Mouse (Mus musculus): ENCODE data around the gene Nabp2. TPM values are rescaled to one million over a fixed set of nuclear protein-coding genes. Genes with fewer than 3 reads are reported as not detected.
A peak's percentile ranks its signal among the peaks of the same experiment; 100 is the strongest.

Nabp2 gene
- polyA plus RNA-seq, 1 experiment from 2014 or later: 150 TPM

- 86% methylated on average over 1 of the region's 1 CpGs for WGBS
- Histone ChIP-seq H3K27ac (ENCODE audit: low read length) (no peak overlapping the region), H3K4me2 (ENCODE audit: low read length) (peak overlapping the region; percentile 98), H3K36me3 (ENCODE audit: control insufficient read depth, insufficient read depth, low read length) (peaks cover 8% of the 10 kb centered on the region), H3K4me1 (ENCODE audit: control insufficient read depth, insufficient read depth, low read length) (peaks cover 36% of the 10 kb centered on the region), H3K27me3 (ENCODE audit: control insufficient read depth, insufficient read depth, low read depth, low read length) (no peaks in the 10 kb centered on the region), H3K4me3 (ENCODE audit: low read depth, low read length) (peak overlapping the region; percentile 71; the same call in 1 of the 2 replicates), H3K9ac (ENCODE audit: low read depth, low read length) (no peak overlapping the region; the same call in 1 of the 2 replicates), H3K9me3 (replicated peaks; ENCODE audit: control insufficient read depth, low read length, poor library complexity, severe bottlenecking) (no peaks in the 10 kb centered on the region)
- no peak for ATAC-seq
These were observed 1.8 kb upstream of the Nabp2 start for GRCm38 (mm10) chr10:128413076-128413475.

GRCm38 (mm10) chr10:128412558-128412957 lies 1.3 kb upstream of the Nabp2 start:
- peak overlapping the region; percentile 80 for H3K9ac ChIP-seq (ENCODE audit: low read depth, low read length)
- no peak for ATAC-seq
- H3K36me3 ChIP-seq (ENCODE audit: control insufficient read depth, insufficient read depth, low read length): peaks cover 6% of the 10 kb centered on the region
- H3K4me2 ChIP-seq (ENCODE audit: low read length): peak overlapping the region; percentile 98
- no peaks in the 10 kb centered on the region for H3K9me3 ChIP-seq (replicated peaks; ENCODE audit: control insufficient read depth, low read length, poor library complexity, severe bottlenecking)
- 48% methylated on average over 1 of the region's 1 CpGs for WGBS
- H3K4me3 ChIP-seq (ENCODE audit: low read depth, low read length): peak overlapping the region; percentile 71
- H3K4me1 ChIP-seq (ENCODE audit: control insufficient read depth, insufficient read depth, low read length): peaks cover 39% of the 10 kb centered on the region
- H3K27me3 ChIP-seq (ENCODE audit: control insufficient read depth, insufficient read depth, low read depth, low read length): no peaks in the 10 kb centered on the region
- H3K27ac ChIP-seq (ENCODE audit: low read length): peak overlapping the region; percentile 90; the same call in 1 of the 2 replicates

GRCm38 (mm10) chr10:128412055-128412381 lies 726 bp upstream of the Nabp2 start:
- H3K9ac ChIP-seq (ENCODE audit: low read depth, low read length): peak overlapping the region; percentile 80
- H3K9me3 ChIP-seq (replicated peaks; ENCODE audit: control insufficient read depth, low read length, poor library complexity, severe bottlenecking): no peaks in the 10 kb centered on the region
- 0% methylated on average over 14 of the region's 14 CpGs for WGBS
- peaks cover 39% of the 10 kb centered on the region for H3K4me1 ChIP-seq (ENCODE audit: control insufficient read depth, insufficient read depth, low read length)
- peak overlapping the region; percentile 90 for H3K27ac ChIP-seq (ENCODE audit: low read length)
- peak overlapping the region; percentile 71 for H3K4me3 ChIP-seq (ENCODE audit: low read depth, low read length)
- no peaks in the 10 kb centered on the region for H3K27me3 ChIP-seq (ENCODE audit: control insufficient read depth, insufficient read depth, low read depth, low read length)
- H3K36me3 ChIP-seq (ENCODE audit: control insufficient read depth, insufficient read depth, low read length): peaks cover 6% of the 10 kb centered on the region
- peak overlapping the region; percentile 98 for H3K4me2 ChIP-seq (ENCODE audit: low read length)
- ATAC-seq: no peak; the same call in 1 of the 2 replicates

GRCm38 (mm10) chr10:128410560-128410845 lies 789 bp downstream of the Nabp2 start:
- H3K9me3 ChIP-seq (replicated peaks; ENCODE audit: control insufficient read depth, low read length, poor library complexity, severe bottlenecking): no peaks in the 10 kb centered on the region

GRCm38 (mm10) chr10:128409692-128410559 lies 1.4 kb downstream of the Nabp2 start:
- ATAC-seq: peak; percentile 85
- H3K27me3 ChIP-seq (ENCODE audit: control insufficient read depth, insufficient read depth, low read depth, low read length): no peaks in the 10 kb centered on the region
- WGBS: 6% methylated on average over 36 of the region's 36 CpGs

More at GRCm38 (mm10) chr10:128410560-128410845, 789 bp downstream of the Nabp2 start:
- Histone ChIP-seq H3K9ac (ENCODE audit: low read depth, low read length) (peak overlapping the region; percentile 80; the same call in 1 of the 2 replicates), H3K27ac (ENCODE audit: low read length) (peak overlapping the region; percentile 35), H3K36me3 (ENCODE audit: control insufficient read depth, insufficient read depth, low read length) (peaks cover 5% of the 10 kb centered on the region; the same call in 1 of the 2 replicates), H3K4me3 (ENCODE audit: low read depth, low read length) (peak overlapping the region; percentile 71), H3K4me2 (ENCODE audit: low read length) (peak overlapping the region; percentile 98), H3K4me1 (ENCODE audit: control insufficient read depth, insufficient read depth, low read length) (peaks cover 39% of the 10 kb centered on the region), H3K27me3 (ENCODE audit: control insufficient read depth, insufficient read depth, low read depth, low read length) (no peaks in the 10 kb centered on the region)
- WGBS: 21% methylated on average over 4 of the region's 4 CpGs
- ATAC-seq: no peak

GRCm38 (mm10) chr10:128408591-128409535 lies 2.4 kb downstream of the Nabp2 start:
- 16% methylated on average over 35 of the region's 35 CpGs for WGBS
- peak overlapping the region; percentile 71 for H3K4me3 ChIP-seq (ENCODE audit: low read depth, low read length)
- H3K4me1 ChIP-seq (ENCODE audit: control insufficient read depth, insufficient read depth, low read length): peaks cover 38% of the 10 kb centered on the region
- H3K27ac ChIP-seq (ENCODE audit: low read length): peak overlapping the region; percentile 89
- H3K9ac ChIP-seq (ENCODE audit: low read depth, low read length): peak overlapping the region; percentile 85
- no peaks in the 10 kb centered on the region for H3K9me3 ChIP-seq (replicated peaks; ENCODE audit: control insufficient read depth, low read length, poor library complexity, severe bottlenecking)
- H3K36me3 ChIP-seq (ENCODE audit: control insufficient read depth, insufficient read depth, low read length): peaks cover 4% of the 10 kb centered on the region; the same call in 1 of the 2 replicates
- H3K27me3 ChIP-seq (ENCODE audit: control insufficient read depth, insufficient read depth, low read depth, low read length): no peaks in the 10 kb centered on the region
- ATAC-seq: peak; percentile 52
- peak overlapping the region; percentile 79 for H3K4me2 ChIP-seq (ENCODE audit: low read length)

More at GRCm38 (mm10) chr10:128409692-128410559, 1.4 kb downstream of the Nabp2 start:
- Histone ChIP-seq H3K9me3 (replicated peaks; ENCODE audit: control insufficient read depth, low read length, poor library complexity, severe bottlenecking) (no peaks in the 10 kb centered on the region), H3K4me2 (ENCODE audit: low read length) (peak overlapping the region; percentile 98), H3K9ac (ENCODE audit: low read depth, low read length) (peak overlapping the region; percentile 85), H3K27ac (ENCODE audit: low read length) (peak overlapping the region; percentile 89), H3K36me3 (ENCODE audit: control insufficient read depth, insufficient read depth, low read length) (peaks cover 4% of the 10 kb centered on the region; the same call in 1 of the 2 replicates), H3K4me3 (ENCODE audit: low read depth, low read length) (peak overlapping the region; percentile 71), H3K4me1 (ENCODE audit: control insufficient read depth, insufficient read depth, low read length) (peaks cover 39% of the 10 kb centered on the region)

- H3K4me1 ChIP-seq (ENCODE audit: control insufficient read depth, insufficient read depth, low read length): peaks cover 12% of the 10 kb centered on the region
- no peaks in the 10 kb centered on the region for H3K27me3 ChIP-seq (ENCODE audit: control insufficient read depth, insufficient read depth, low read depth, low read length)
- no peak overlapping the region for H3K4me3 ChIP-seq (ENCODE audit: low read depth, low read length)
- no peak overlapping the region for H3K9ac ChIP-seq (ENCODE audit: low read depth, low read length)
- no peak overlapping the region for H3K4me2 ChIP-seq (ENCODE audit: low read length)
- 88% methylated on average over 7 of the region's 7 CpGs for WGBS
- no peak overlapping the region for H3K27ac ChIP-seq (ENCODE audit: low read length)
- no peaks in the 10 kb centered on the region for H3K9me3 ChIP-seq (replicated peaks; ENCODE audit: control insufficient read depth, low read length, poor library complexity, severe bottlenecking)
- ATAC-seq: no peak
- H3K36me3 ChIP-seq (ENCODE audit: control insufficient read depth, insufficient read depth, low read length): peaks cover 4% of the 10 kb centered on the region; the same call in 1 of the 2 replicates
These were observed 7.4 kb downstream of the Nabp2 start for GRCm38 (mm10) chr10:128403931-128404330.

GRCm38 (mm10) chr10:128401638-128402037 lies 9.7 kb downstream of the Nabp2 start:
- 77% methylated on average over 9 of the region's 9 CpGs for WGBS
- Histone ChIP-seq H3K27ac (ENCODE audit: low read length) (no peak overlapping the region), H3K36me3 (ENCODE audit: control insufficient read depth, insufficient read depth, low read length) (peaks cover 4% of the 10 kb centered on the region; the same call in 1 of the 2 replicates), H3K27me3 (ENCODE audit: control insufficient read depth, insufficient read depth, low read depth, low read length) (no peaks in the 10 kb centered on the region), H3K4me2 (ENCODE audit: low read length) (no peak overlapping the region), H3K9ac (ENCODE audit: low read depth, low read length) (no peak overlapping the region), H3K4me3 (ENCODE audit: low read depth, low read length) (no peak overlapping the region), H3K9me3 (replicated peaks; ENCODE audit: control insufficient read depth, low read length, poor library complexity, severe bottlenecking) (no peaks in the 10 kb centered on the region), H3K4me1 (ENCODE audit: control insufficient read depth, insufficient read depth, low read length) (no peaks in the 10 kb centered on the region)
- no peak for ATAC-seq

Data from midbrain, embryonic 16.5 days (tissue).